ENCODE assay signal across 14 mouse cellular contexts in genomic region chr11:96277151-96278044, GRCm38 (mm10). TPM values are rescaled to one million over a fixed set of nuclear protein-coding genes. Genes with fewer than 3 reads are reported as not detected.
A peak's percentile ranks its signal among the peaks of the same experiment; 100 is the strongest.
DNase-seq lines count a peak whose midpoint lies in the region; ATAC-seq and TF ChIP-seq lines count a peak whose summit lies in the region.
"Had no signal": no experiment of that assay in that cellular context is flagged by ENCODE, and none has a peak within 500 bp of the region (broad histone marks: within the 10 kb centered on the region; RNA-seq: fewer than 3 reads in every experiment).

No protein-coding gene starts in this region.

- H3K27ac ChIP-seq in lung, embryonic 15.5 days = no peak overlapping the region
- H3K27ac ChIP-seq in hindbrain, postnatal 0 days = no peak overlapping the region
- H3K27ac ChIP-seq in limb, embryonic 10.5 days = peak overlapping the region; percentile 46; the same call in 1 of the 2 replicates
- H3K27ac ChIP-seq in liver, embryonic 12.5 days = no peak overlapping the region
- no peak overlapping the region for H3K27ac ChIP-seq in liver, postnatal 0 days (ENCODE audit: low read depth)
- H3K27ac ChIP-seq: embryonic facial prominence, embryonic 12.5 days; forebrain, embryonic 12.5 days had no signal

- no peak for TF ChIP-seq CTCF in hindbrain, postnatal 0 days (IDR thresholded peaks at IDR 0.05; ENCODE audit: low read depth)
- TF ChIP-seq CTCF in liver, postnatal 0 days (IDR thresholded peaks at IDR 0.05; ENCODE audit: low read depth) = no peak

- TF ChIP-seq EP300 in liver, postnatal 0 days (IDR thresholded peaks at IDR 0.05; ENCODE audit: low read depth) = no peak

- peaks cover 6% of the 10 kb centered on the region for H3K4me1 ChIP-seq in lung, embryonic 15.5 days
- no peaks in the 10 kb centered on the region for H3K4me1 ChIP-seq in hindbrain, postnatal 0 days (ENCODE audit: insufficient read depth, low read length)
- peaks cover 52% of the 10 kb centered on the region for H3K4me1 ChIP-seq in limb, embryonic 10.5 days
- peaks cover 1% of the 10 kb centered on the region; the same call in 1 of the 2 replicates for H3K4me1 ChIP-seq in liver, embryonic 12.5 days
- no peaks in the 10 kb centered on the region for H3K4me1 ChIP-seq in liver, postnatal 0 days (ENCODE audit: insufficient read depth)
- H3K4me1 ChIP-seq: embryonic facial prominence, embryonic 12.5 days had no signal

- peaks cover 98% of the 10 kb centered on the region for H3K27me3 ChIP-seq in lung, embryonic 15.5 days
- peaks cover 81% of the 10 kb centered on the region for H3K27me3 ChIP-seq in hindbrain, postnatal 0 days (ENCODE audit: insufficient read depth, low read length)
- H3K27me3 ChIP-seq in limb, embryonic 10.5 days (ENCODE audit: low read depth, poor library complexity, severe bottlenecking) = peaks cover 99% of the 10 kb centered on the region
- peaks cover 100% of the 10 kb centered on the region for H3K27me3 ChIP-seq in liver, embryonic 12.5 days (replicated peaks)
- peaks cover 94% of the 10 kb centered on the region for H3K27me3 ChIP-seq in liver, postnatal 0 days (ENCODE audit: insufficient read depth, low read length)

- H3K9ac ChIP-seq in lung, embryonic 15.5 days = no peak overlapping the region
- H3K9ac ChIP-seq in hindbrain, postnatal 0 days (replicated peaks; ENCODE audit: low read length) = no peak overlapping the region
- no peak overlapping the region for H3K9ac ChIP-seq in liver, embryonic 12.5 days
- H3K9ac ChIP-seq in liver, postnatal 0 days (replicated peaks) = no peak overlapping the region
- H3K9ac ChIP-seq: embryonic facial prominence, embryonic 12.5 days; forebrain, embryonic 12.5 days had no signal

- 0 out of 2 replicates have a peak overlapping the region, but pooled peaks have one; percentile 1 for H3K4me3 ChIP-seq in lung, embryonic 15.5 days
- no peak overlapping the region for H3K4me3 ChIP-seq in hindbrain, postnatal 0 days (ENCODE audit: low read length)
- H3K4me3 ChIP-seq in limb, embryonic 10.5 days = peak overlapping the region; percentile 37
- no peak overlapping the region for H3K4me3 ChIP-seq in liver, embryonic 12.5 days
- H3K4me3 ChIP-seq in liver, postnatal 0 days (ENCODE audit: low read depth, low read length) = no peak overlapping the region
- H3K4me3 ChIP-seq: embryonic facial prominence, embryonic 12.5 days; forebrain, embryonic 12.5 days had no signal

- no peaks in the 10 kb centered on the region for H3K9me3 ChIP-seq in lung, embryonic 15.5 days
- H3K9me3 ChIP-seq in hindbrain, postnatal 0 days (ENCODE audit: low read length) = no peaks in the 10 kb centered on the region
- H3K9me3 ChIP-seq in limb, embryonic 10.5 days (replicated peaks) = no peaks in the 10 kb centered on the region
- H3K9me3 ChIP-seq in liver, embryonic 12.5 days (replicated peaks) = no peaks in the 10 kb centered on the region
- no peaks in the 10 kb centered on the region for H3K9me3 ChIP-seq in liver, postnatal 0 days (ENCODE audit: low read length)
- H3K9me3 ChIP-seq: embryonic facial prominence, embryonic 12.5 days; forebrain, embryonic 12.5 days had no signal

- H3K36me3 ChIP-seq in lung, embryonic 15.5 days = no peaks in the 10 kb centered on the region
- no peaks in the 10 kb centered on the region for H3K36me3 ChIP-seq in hindbrain, postnatal 0 days (ENCODE audit: insufficient read depth, low read length)
- no peaks in the 10 kb centered on the region for H3K36me3 ChIP-seq in limb, embryonic 10.5 days
- no peaks in the 10 kb centered on the region for H3K36me3 ChIP-seq in liver, embryonic 12.5 days
- no peaks in the 10 kb centered on the region for H3K36me3 ChIP-seq in liver, postnatal 0 days (replicated peaks; ENCODE audit: insufficient read depth, low read length)
- H3K36me3 ChIP-seq: embryonic facial prominence, embryonic 12.5 days; forebrain, embryonic 12.5 days had no signal

- ATAC-seq in lung, embryonic 15.5 days (ENCODE audit: borderline replicate concordance, extremely low read depth, low FRiP score, low TSS enrichment) = no peak
- no peak for ATAC-seq in hindbrain, postnatal 0 days
- ATAC-seq in liver, embryonic 12.5 days = no peak
- no peak for ATAC-seq in liver, postnatal 0 days

- WGBS in lung, embryonic 15.5 days = 4% methylated on average over 35 of the region's 35 CpGs
- 3% methylated on average over 35 of the region's 35 CpGs for WGBS in hindbrain, postnatal 0 days
- 2% methylated on average over 35 of the region's 35 CpGs for WGBS in limb, embryonic 10.5 days
- 4% methylated on average over 35 of the region's 35 CpGs for WGBS in liver, embryonic 12.5 days (ENCODE audit: insufficient replicate concordance)
- WGBS in liver, postnatal 0 days (ENCODE audit: insufficient replicate concordance) = 4% methylated on average over 35 of the region's 35 CpGs

- H3K4me2 ChIP-seq in lung, embryonic 15.5 days = peak overlapping the region; percentile 23; the same call in 1 of the 2 replicates
- no peak overlapping the region for H3K4me2 ChIP-seq in hindbrain, postnatal 0 days (ENCODE audit: low read depth, low read length)
- no peak overlapping the region for H3K4me2 ChIP-seq in liver, embryonic 12.5 days
- H3K4me2 ChIP-seq in liver, postnatal 0 days (ENCODE audit: low read depth, low read length) = no peak overlapping the region
- H3K4me2 ChIP-seq: embryonic facial prominence, embryonic 12.5 days; forebrain, embryonic 12.5 days; heart, embryonic 11.5 days had no signal

- no peak for DNase-seq in lung, postnatal 14 days
- DNase-seq in hindbrain, postnatal 0 days (ENCODE audit: low spot score) = peak; percentile 1
- DNase-seq in limb, embryonic 10.5 days (ENCODE audit: low spot score) = no peak
- DNase-seq in layer of hippocampus, adult 9-10 months (ENCODE audit: low spot score) = no peak
- DNase-seq in liver, postnatal 0 days = no peak
- DNase-seq: cerebellum, postnatal 14 days; lung, adult 2 months; right cerebral cortex, postnatal 14 days had no signal

RNA-seq across cellular contexts. Expression of gene Hoxb8, which starts 4.3 kb away (rescaled TPM):
- polyA plus RNA-seq in lung, embryonic 15.5 days (2015; fragmentation: Nextera tagmentation; extraction: Ambion mirVana) = 0.91 and 1.0 TPM in 2 replicates
- 28.0 and 66.5 TPM in 2 replicates for total RNA-seq in hindbrain, postnatal 0 days (2014; rRNA removed)
- 4.6 and 6.2 TPM in 2 replicates for polyA plus RNA-seq in hindbrain, postnatal 0 days (2015; fragmentation: Nextera tagmentation; extraction: Ambion mirVana)
- polyA plus RNA-seq in limb, embryonic 10.5 days (2016; fragmentation: Nextera tagmentation; extraction: Ambion mirVana) = 0.95 and 1.2 TPM in 2 replicates
- polyA plus RNA-seq in liver, embryonic 12.5 days (2016; fragmentation: Nextera tagmentation; extraction: Ambion mirVana) = not detected in 2 replicates
- not detected in 2 replicates for polyA plus RNA-seq in liver, postnatal 0 days (2015; fragmentation: Nextera tagmentation; extraction: Ambion mirVana)
- total RNA-seq: left cerebral cortex, adult 8-10 months had no signal
- polyA plus RNA-seq: embryonic facial prominence, embryonic 12.5 days; forebrain, embryonic 12.5 days had no signal

RNA-seq across cellular contexts. Expression of gene Hoxb9, which starts 6.1 kb away (rescaled TPM):
- polyA plus RNA-seq in lung, embryonic 15.5 days (2015; fragmentation: Nextera tagmentation; extraction: Ambion mirVana) = 0.25 and 0.27 TPM in 2 replicates
- total RNA-seq in hindbrain, postnatal 0 days (2014; rRNA removed) = 0.40 TPM in 1 of 2 replicates, not detected in the other
- 0.13 TPM in 1 of 2 replicates, not detected in the other for polyA plus RNA-seq in hindbrain, postnatal 0 days (2015; fragmentation: Nextera tagmentation; extraction: Ambion mirVana)
- 3.4 and 3.8 TPM in 2 replicates for polyA plus RNA-seq in limb, embryonic 10.5 days (2016; fragmentation: Nextera tagmentation; extraction: Ambion mirVana)
- not detected in 2 replicates for polyA plus RNA-seq in liver, embryonic 12.5 days (2016; fragmentation: Nextera tagmentation; extraction: Ambion mirVana)
- polyA plus RNA-seq in liver, postnatal 0 days (2015; fragmentation: Nextera tagmentation; extraction: Ambion mirVana) = not detected in 2 replicates
- polyA plus RNA-seq: forebrain, embryonic 12.5 days; lung, adult 2 months had no signal

RNA-seq across cellular contexts. Expression of gene Hoxb7, which starts 9.0 kb away (rescaled TPM):
- polyA plus RNA-seq in lung, embryonic 15.5 days (2015; fragmentation: Nextera tagmentation; extraction: Ambion mirVana) = 2.5 and 3.0 TPM in 2 replicates
- total RNA-seq in hindbrain, postnatal 0 days (2014; rRNA removed) = 11.0 and 21.7 TPM in 2 replicates
- 10.1 and 16.8 TPM in 2 replicates for polyA plus RNA-seq in hindbrain, postnatal 0 days (2015; fragmentation: Nextera tagmentation; extraction: Ambion mirVana)
- 7.1 and 10.2 TPM in 2 replicates for polyA plus RNA-seq in limb, embryonic 10.5 days (2016; fragmentation: Nextera tagmentation; extraction: Ambion mirVana)
- polyA plus RNA-seq in liver, embryonic 12.5 days (2016; fragmentation: Nextera tagmentation; extraction: Ambion mirVana) = 0.18 and 0.37 TPM in 2 replicates
- 0.27 and 0.51 TPM in 2 replicates for polyA plus RNA-seq in liver, postnatal 0 days (2015; fragmentation: Nextera tagmentation; extraction: Ambion mirVana)
- total RNA-seq: left cerebral cortex, adult 8-10 months had no signal
- polyA plus RNA-seq: embryonic facial prominence, embryonic 12.5 days; forebrain, embryonic 12.5 days had no signal

RNA-seq across cellular contexts. Expression of gene Hoxb6, which starts 14.9 kb away (rescaled TPM):
- 15.2 and 16.9 TPM in 2 replicates for polyA plus RNA-seq in lung, embryonic 15.5 days (2015; fragmentation: Nextera tagmentation; extraction: Ambion mirVana)
- 23.2 and 30.2 TPM in 2 replicates for total RNA-seq in hindbrain, postnatal 0 days (2014; rRNA removed)
- polyA plus RNA-seq in hindbrain, postnatal 0 days (2015; fragmentation: Nextera tagmentation; extraction: Ambion mirVana) = 29.0 and 36.3 TPM in 2 replicates
- polyA plus RNA-seq in limb, embryonic 10.5 days (2016; fragmentation: Nextera tagmentation; extraction: Ambion mirVana) = 6.1 and 7.9 TPM in 2 replicates
- 0.30 TPM in 2 replicates for polyA plus RNA-seq in liver, embryonic 12.5 days (2016; fragmentation: Nextera tagmentation; extraction: Ambion mirVana)
- polyA plus RNA-seq in liver, postnatal 0 days (2015; fragmentation: Nextera tagmentation; extraction: Ambion mirVana) = not detected in 2 replicates
- total RNA-seq: left cerebral cortex, adult 8-10 months had no signal
- polyA plus RNA-seq: embryonic facial prominence, embryonic 12.5 days; forebrain, embryonic 12.5 days had no signal

RNA-seq across cellular contexts. Expression of gene Hoxb5, which starts 25.7 kb away (rescaled TPM):
- polyA plus RNA-seq in lung, embryonic 15.5 days (2015; fragmentation: Nextera tagmentation; extraction: Ambion mirVana) = 46.1 and 54.1 TPM in 2 replicates
- total RNA-seq in hindbrain, postnatal 0 days (2014; rRNA removed) = 16.5 and 24.3 TPM in 2 replicates
- 109 and 113 TPM in 2 replicates for polyA plus RNA-seq in hindbrain, postnatal 0 days (2015; fragmentation: Nextera tagmentation; extraction: Ambion mirVana)
- 5.5 and 5.9 TPM in 2 replicates for polyA plus RNA-seq in limb, embryonic 10.5 days (2016; fragmentation: Nextera tagmentation; extraction: Ambion mirVana)
- 1.3 and 1.5 TPM in 2 replicates for polyA plus RNA-seq in liver, embryonic 12.5 days (2016; fragmentation: Nextera tagmentation; extraction: Ambion mirVana)
- 0.75 and 0.91 TPM in 2 replicates for polyA plus RNA-seq in liver, postnatal 0 days (2015; fragmentation: Nextera tagmentation; extraction: Ambion mirVana)
- total RNA-seq: left cerebral cortex, adult 8-10 months had no signal
- polyA plus RNA-seq: forebrain, embryonic 12.5 days had no signal

Comparison
In these comparisons a context has a peak if more than half of its experiments do, and no peak if none do; other contexts are left out.
1. H3K4me3 ChIP-seq: peak in lung, embryonic 15.5 days (single experiment) and limb, embryonic 10.5 days (single experiment); none in hindbrain, postnatal 0 days (single experiment), liver, embryonic 12.5 days (single experiment) and liver, postnatal 0 days (single experiment).